Mouse (Mus musculus): ENCODE results near the gene 2310011J03Rik.

- TF ChIP-seq CTCF (IDR thresholded peaks at IDR 0.05), result no peak
- no peak for TF ChIP-seq EP300 (IDR thresholded peaks at IDR 0.05)
Measured at GRCm38 (mm10) chr10:80273847-80274246, 46.5 kb downstream of the 2310011J03Rik start.
